16 mouse cellular contexts compared by ENCODE assay signal in the genomic region with DNA sequence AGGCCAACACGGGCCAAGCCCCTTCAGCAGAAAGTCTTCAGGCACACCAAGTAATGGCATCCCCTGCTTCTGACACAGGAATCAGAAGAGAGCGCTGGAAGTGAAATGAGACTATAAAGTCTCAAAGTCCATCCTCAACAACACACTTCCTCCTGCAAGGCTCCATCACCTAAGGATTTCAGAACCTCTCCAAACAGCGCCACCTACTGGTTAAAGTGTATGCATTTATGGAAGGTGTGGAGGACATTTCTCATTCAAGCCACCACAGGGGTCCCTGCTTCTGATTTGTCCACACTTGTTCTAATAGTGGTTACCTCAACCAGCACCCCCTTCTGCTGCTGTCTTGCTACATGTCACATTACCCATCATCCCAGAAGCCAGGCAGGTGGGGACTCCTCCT. TPM values are rescaled to one million over a fixed set of nuclear protein-coding genes. Genes with fewer than 3 reads are reported as not detected.
DNase-seq lines count a peak whose midpoint lies in the region; ATAC-seq and TF ChIP-seq lines count a peak whose summit lies in the region.
"Had no signal": no experiment of that assay in that cellular context is flagged by ENCODE, and none has a peak within 500 bp of the region (broad histone marks: within the 10 kb centered on the region; RNA-seq: fewer than 3 reads in every experiment).

No protein-coding gene starts in this region.

- H3K4me2 ChIP-seq in forebrain, postnatal 0 days (ENCODE audit: low read depth), result no peak overlapping the region
- no peak overlapping the region for H3K4me2 ChIP-seq in forebrain, embryonic 11.5 days (ENCODE audit: low read depth, low read length, severe bottlenecking)
- no peak overlapping the region for H3K4me2 ChIP-seq in lung, embryonic 14.5 days
- H3K4me2 ChIP-seq: heart, embryonic 12.5 days; midbrain, embryonic 15.5 days had no signal

- peak; percentile 52 for TF ChIP-seq CTCF in forebrain, postnatal 0 days (IDR thresholded peaks at IDR 0.05; ENCODE audit: low read depth)
- TF ChIP-seq CTCF in lung, embryonic 14.5 days (IDR thresholded peaks at IDR 0.05; ENCODE audit: low read depth), result peak; percentile 44
- TF ChIP-seq CTCF in lung, adult 2 months (IDR thresholded peaks at IDR 0.05; ENCODE audit: insufficient read depth, low read length), result no peak

- no peak overlapping the region for H3K4me3 ChIP-seq in forebrain, postnatal 0 days (ENCODE audit: low read depth, low read length)
- no peak overlapping the region for H3K4me3 ChIP-seq in forebrain, embryonic 11.5 days (ENCODE audit: low read depth, low read length)
- no peak overlapping the region for H3K4me3 ChIP-seq in lung, embryonic 14.5 days (ENCODE audit: low read depth, low read length)
- H3K4me3 ChIP-seq in lung, adult 2 months (replicated peaks; ENCODE audit: extremely low read depth, low read depth, low read length), result no peak overlapping the region
- H3K4me3 ChIP-seq: erythroblast, embryonic 14.5 days; heart, embryonic 12.5 days; limb, embryonic 10.5 days; midbrain, embryonic 15.5 days had no signal

- H3K4me1 ChIP-seq in forebrain, postnatal 0 days (ENCODE audit: insufficient read depth), result no peaks in the 10 kb centered on the region
- H3K4me1 ChIP-seq in forebrain, embryonic 11.5 days (replicated peaks; ENCODE audit: control insufficient read depth, insufficient read depth, low read length), result no peaks in the 10 kb centered on the region
- 0 out of 2 replicates have a peak, but pooled peaks cover 4% of the 10 kb centered on the region for H3K4me1 ChIP-seq in lung, embryonic 14.5 days (ENCODE audit: insufficient read depth)
- no peaks in the 10 kb centered on the region for H3K4me1 ChIP-seq in lung, adult 2 months (ENCODE audit: control insufficient read depth, insufficient read depth, low read length)
- H3K4me1 ChIP-seq: heart, embryonic 12.5 days had no signal

- TF ChIP-seq POLR2A in lung, adult 2 months (IDR thresholded peaks at IDR 0.05; ENCODE audit: borderline replicate concordance, extremely low read depth, low read depth, low read length), result no peak

- no peak overlapping the region for H3K27ac ChIP-seq in forebrain, postnatal 0 days (ENCODE audit: low read depth, low read length)
- no peak overlapping the region for H3K27ac ChIP-seq in forebrain, embryonic 11.5 days (ENCODE audit: low read depth, low read length)
- H3K27ac ChIP-seq in lung, embryonic 14.5 days (ENCODE audit: low read depth), result no peak overlapping the region
- H3K27ac ChIP-seq: limb, embryonic 10.5 days; midbrain, embryonic 15.5 days had no signal

- no peak for DNase-seq in forebrain, postnatal 0 days
- DNase-seq in forebrain, embryonic 11.5 days (ENCODE audit: low spot score), result no peak
- DNase-seq in lung, embryonic 14.5 days, result peak; percentile 25
- DNase-seq in lung, adult 2 months, result no peak
- peak; percentile 26 for DNase-seq in NIH3T3 (ENCODE audit: low read depth)
- peak; percentile 25 for DNase-seq in retina, postnatal 7 days (ENCODE audit: low read depth, low spot score)
- DNase-seq in layer of hippocampus, postnatal 25 days (ENCODE audit: extremely low spot score in 1 of 2, low spot score in 1 of 2), result no peak
- no peak for DNase-seq in urinary bladder, postnatal 10 days (ENCODE audit: low spot score)
- DNase-seq: adrenal gland, postnatal 10 days; cerebellum, adult 9-10 months; right cerebral cortex, postnatal 14 days had no signal

- no peaks in the 10 kb centered on the region for H3K9me3 ChIP-seq in forebrain, postnatal 0 days (ENCODE audit: low read length)
- no peaks in the 10 kb centered on the region for H3K9me3 ChIP-seq in forebrain, embryonic 11.5 days (ENCODE audit: control insufficient read depth, low read length)
- no peaks in the 10 kb centered on the region for H3K9me3 ChIP-seq in lung, embryonic 14.5 days (ENCODE audit: low read depth, low read length)
- H3K9me3 ChIP-seq: heart, embryonic 12.5 days; limb, embryonic 10.5 days; midbrain, embryonic 15.5 days had no signal

- no peak overlapping the region for H3K9ac ChIP-seq in forebrain, postnatal 0 days
- H3K9ac ChIP-seq in forebrain, embryonic 11.5 days (ENCODE audit: low read length), result no peak overlapping the region
- H3K9ac ChIP-seq in lung, embryonic 14.5 days, result no peak overlapping the region
- H3K9ac ChIP-seq: heart, embryonic 12.5 days; midbrain, embryonic 15.5 days had no signal

- no peak for ATAC-seq in forebrain, postnatal 0 days
- no peak for ATAC-seq in forebrain, embryonic 11.5 days (replicated peaks; ENCODE audit: low FRiP score)
- ATAC-seq in lung, embryonic 14.5 days (ENCODE audit: insufficient read depth), result no peak
- ATAC-seq: midbrain, embryonic 15.5 days had no signal

- no peaks in the 10 kb centered on the region for H3K27me3 ChIP-seq in forebrain, postnatal 0 days (ENCODE audit: insufficient read depth, low read length)
- no peaks in the 10 kb centered on the region for H3K27me3 ChIP-seq in forebrain, embryonic 11.5 days (ENCODE audit: control insufficient read depth, insufficient read depth, low read length)
- no peaks in the 10 kb centered on the region; the same call in 1 of the 2 replicates for H3K27me3 ChIP-seq in lung, embryonic 14.5 days (ENCODE audit: insufficient read depth, low read length)
- H3K27me3 ChIP-seq: midbrain, embryonic 15.5 days had no signal

- 65% methylated on average over 3 of the region's 3 CpGs for WGBS in forebrain, postnatal 0 days
- 66% methylated on average over 3 of the region's 3 CpGs for WGBS in forebrain, embryonic 11.5 days
- 60% methylated on average over 3 of the region's 3 CpGs for WGBS in lung, embryonic 14.5 days
- WGBS in lung, adult 2 months, result 69% methylated on average over 3 of the region's 3 CpGs

- H3K36me3 ChIP-seq in forebrain, postnatal 0 days (ENCODE audit: insufficient read depth), result no peaks in the 10 kb centered on the region
- H3K36me3 ChIP-seq in forebrain, embryonic 11.5 days (ENCODE audit: control insufficient read depth, insufficient read depth, low read length), result no peaks in the 10 kb centered on the region
- H3K36me3 ChIP-seq in lung, embryonic 14.5 days (ENCODE audit: insufficient read depth), result no peaks in the 10 kb centered on the region
- H3K36me3 ChIP-seq: heart, embryonic 12.5 days; limb, embryonic 10.5 days; midbrain, embryonic 15.5 days had no signal

RNA-seq across cellular contexts. Expression of a gene that starts 10.8 kb away (rescaled TPM):
- 3.5 and 14.3 TPM in 2 replicates for total RNA-seq in forebrain, postnatal 0 days (2014; rRNA removed)
- polyA plus RNA-seq in forebrain, postnatal 0 days (2015; fragmentation: Nextera tagmentation; extraction: Ambion mirVana), result 1.8 and 2.2 TPM in 2 replicates
- 4.3 and 4.7 TPM in 2 replicates for polyA plus RNA-seq in forebrain, embryonic 11.5 days (2014; fragmentation: Nextera tagmentation; extraction: Ambion mirVana)
- 5.3 and 5.4 TPM in 2 replicates for polyA plus RNA-seq in lung, embryonic 14.5 days (2014; fragmentation: Nextera tagmentation; extraction: Ambion mirVana)
- 6.0 and 9.2 TPM in 2 replicates for polyA plus RNA-seq in lung, adult 2 months (2012; rRNA removed)
- total RNA-seq in layer of hippocampus, postnatal 25 days (2021), result under 1 TPM; 0.26 to 0.34 TPM
- polyA plus RNA-seq: erythroblast, embryonic 14.5 days; neural tube, embryonic 14.5 days had no signal

RNA-seq across cellular contexts. Expression of a gene that starts 38.6 kb away (rescaled TPM):
- total RNA-seq in forebrain, postnatal 0 days (2014; rRNA removed), result 10.6 and 12.3 TPM in 2 replicates
- polyA plus RNA-seq in forebrain, postnatal 0 days (2015; fragmentation: Nextera tagmentation; extraction: Ambion mirVana), result 2.7 and 3.5 TPM in 2 replicates
- polyA plus RNA-seq in forebrain, embryonic 11.5 days (2014; fragmentation: Nextera tagmentation; extraction: Ambion mirVana), result 10.5 and 12.0 TPM in 2 replicates
- 8.8 and 9.3 TPM in 2 replicates for polyA plus RNA-seq in lung, embryonic 14.5 days (2014; fragmentation: Nextera tagmentation; extraction: Ambion mirVana)
- 4.2 and 4.5 TPM in 2 replicates for polyA plus RNA-seq in lung, adult 2 months (2012; rRNA removed)
- total RNA-seq in layer of hippocampus, postnatal 25 days (2021), result 1 to 10 TPM; 6.1 to 7.1 TPM

RNA-seq across cellular contexts. Expression of a gene that starts 46.6 kb away (rescaled TPM):
- 18.3 and 32.1 TPM in 2 replicates for total RNA-seq in forebrain, postnatal 0 days (2014; rRNA removed)
- polyA plus RNA-seq in forebrain, postnatal 0 days (2015; fragmentation: Nextera tagmentation; extraction: Ambion mirVana), result 12.5 and 13.4 TPM in 2 replicates
- 15.5 and 15.6 TPM in 2 replicates for polyA plus RNA-seq in forebrain, embryonic 11.5 days (2014; fragmentation: Nextera tagmentation; extraction: Ambion mirVana)
- polyA plus RNA-seq in lung, embryonic 14.5 days (2014; fragmentation: Nextera tagmentation; extraction: Ambion mirVana), result 13.8 and 13.9 TPM in 2 replicates
- polyA plus RNA-seq in lung, adult 2 months (2012; rRNA removed), result 42.8 and 53.8 TPM in 2 replicates
- 10 to 100 TPM; 25.2 to 32.2 TPM for total RNA-seq in layer of hippocampus, postnatal 25 days (2021)

Comparison
In these comparisons a context has a peak if more than half of its experiments do, and no peak if none do; other contexts are left out.
1. DNase-seq: peak in lung, embryonic 14.5 days (single experiment), NIH3T3 (single experiment) and retina, postnatal 7 days (single experiment); none in forebrain, postnatal 0 days (single experiment), forebrain, embryonic 11.5 days (single experiment), lung, adult 2 months (single experiment), layer of hippocampus, postnatal 25 days (0 of 2) and urinary bladder, postnatal 10 days (single experiment).